Mouse (Mus musculus) forebrain, embryonic 13.5 days (tissue): ENCODE measurements around the gene Tecpr1. TPM values are rescaled to one million over a fixed set of nuclear protein-coding genes. Genes with fewer than 3 reads are reported as not detected.

Source experiments
- ATAC-seq: fragments of 200-750 bp; cut with Nextera tagmentation; 2 replicates; pipeline ENCODE4 v1.8.0; 2017
- H3K27ac ChIP-seq: fragments of 300-500 bp; sonication (generic); 2 replicates; pipeline ENCODE4 v1.5.1; 2015; ENCODE audit warnings: inconsistent platforms, mild to moderate bottlenecking, moderate library complexity
- H3K27me3 ChIP-seq: fragments of 300-500 bp; sonication (generic); 2 replicates; pipeline ENCODE4 v1.6.1; 2015; ENCODE audit warnings: mild to moderate bottlenecking, inconsistent platforms
- H3K36me3 ChIP-seq: fragments of 300-500 bp; sonication (generic); 2 replicates; pipeline ENCODE4 v1.6.1; 2015; ENCODE audit warnings: mild to moderate bottlenecking, inconsistent platforms; ENCODE audit not compliant: poor library complexity, severe bottlenecking
- H3K4me1 ChIP-seq: fragments of 300-500 bp; sonication (generic); 2 replicates; pipeline ENCODE4 v1.6.1; 2015; ENCODE audit warnings: inconsistent platforms
- H3K4me2 ChIP-seq: fragments of 300-500 bp; sonication (generic); 2 replicates; pipeline ENCODE4 v1.6.1; 2015; ENCODE audit warnings: inconsistent platforms, mild to moderate bottlenecking, moderate library complexity
- H3K4me3 ChIP-seq: fragments of 300-500 bp; sonication (generic); 2 replicates; pipeline ENCODE4 v1.5.1; 2015; ENCODE audit warnings: mild to moderate bottlenecking, inconsistent platforms
- H3K9ac ChIP-seq: fragments of 300-500 bp; sonication (generic); 2 replicates; pipeline ENCODE4 v1.6.1; 2015; ENCODE audit warnings: mild to moderate bottlenecking, inconsistent platforms
- H3K9me3 ChIP-seq: fragments of 300-500 bp; sonication (generic); replicated peaks from 2 replicates; pipeline ENCODE4 v1.6.1; 2016; ENCODE audit warnings: inconsistent platforms
- WGBS: fragments of 180-500 bp; shearing (Covaris S2); methylation state at CpG from one replicate; pipeline ENCODE4 v1.1.7; 2015; 5-methylcytosine and 5-hydroxymethylcytosine counted together
- polyA plus RNA-seq: library from polyadenylated mRNA; unstranded; fragments of >200 nt; fragmentation: Nextera tagmentation; extraction: Ambion mirVana; gene quantifications from 2 replicates; pipeline ENCODE4 v1.2.1, GENCODE M21; 2015

Tecpr1 gene
- polyA plus RNA-seq, 1 experiment from 2014 or later, result 39.7 TPM

- Histone ChIP-seq H3K27me3 (no peaks in the 10 kb centered on the region), H3K36me3 (no peaks in the 10 kb centered on the region), H3K9ac (no peak overlapping the region), H3K9me3 (peaks cover 5% of the 10 kb centered on the region; the same call in 1 of the 2 replicates), H3K4me2 (no peak overlapping the region), H3K4me1 (no peaks in the 10 kb centered on the region), H3K27ac (no peak overlapping the region), H3K4me3 (no peak overlapping the region)
- no peak for ATAC-seq
- WGBS, result 86% methylated on average over 10 of the region's 10 CpGs
Measured at GRCm38 (mm10) chr5:144247906-144248585, 24.6 kb upstream of the Tecpr1 start.

GRCm38 (mm10) chr5:144247307-144247706 is 23.9 kb upstream of the Tecpr1 start:
- no peaks in the 10 kb centered on the region for H3K36me3 ChIP-seq
- WGBS, result 80% methylated on average over 10 of the region's 10 CpGs
- H3K27me3 ChIP-seq, result no peaks in the 10 kb centered on the region
- ATAC-seq, result no peak
- no peak overlapping the region for H3K4me2 ChIP-seq
- no peaks in the 10 kb centered on the region for H3K4me1 ChIP-seq
- H3K9me3 ChIP-seq, result peaks cover 5% of the 10 kb centered on the region; the same call in 1 of the 2 replicates
- no peak overlapping the region for H3K9ac ChIP-seq
- no peak overlapping the region for H3K27ac ChIP-seq
- H3K4me3 ChIP-seq, result no peak overlapping the region

GRCm38 (mm10) chr5:144246669-144247068 is 23.3 kb upstream of the Tecpr1 start:
- H3K9me3 ChIP-seq, result peaks cover 5% of the 10 kb centered on the region; the same call in 1 of the 2 replicates
- H3K27me3 ChIP-seq, result no peaks in the 10 kb centered on the region
- ATAC-seq, result no peak
- WGBS, result 94% methylated on average over 7 of the region's 7 CpGs
- no peaks in the 10 kb centered on the region for H3K36me3 ChIP-seq
- H3K9ac ChIP-seq, result no peak overlapping the region
- H3K4me2 ChIP-seq, result no peak overlapping the region
- H3K4me1 ChIP-seq, result no peaks in the 10 kb centered on the region
- H3K27ac ChIP-seq, result no peak overlapping the region
- H3K4me3 ChIP-seq, result no peak overlapping the region

- Histone ChIP-seq H3K36me3 (no peaks in the 10 kb centered on the region), H3K9ac (no peak overlapping the region), H3K4me1 (no peaks in the 10 kb centered on the region), H3K4me3 (no peak overlapping the region), H3K27me3 (no peaks in the 10 kb centered on the region), H3K27ac (no peak overlapping the region), H3K4me2 (no peak overlapping the region), H3K9me3 (peaks cover 5% of the 10 kb centered on the region; the same call in 1 of the 2 replicates)
- WGBS, result 63% methylated on average over 2 of the region's 2 CpGs
- ATAC-seq, result no peak
Measured at GRCm38 (mm10) chr5:144245592-144245991, 22.2 kb upstream of the Tecpr1 start.

GRCm38 (mm10) chr5:144243901-144244487 is 20.6 kb upstream of the Tecpr1 start, which contains the start of gene Bri3:
Bri3 (plus strand) TSS chr5:144244437.
- Histone ChIP-seq H3K9ac (no peak within 1 kb of the TSS), H3K9me3 (no peaks in the 10 kb centered on the region), H3K4me1 (no peaks in the 10 kb centered on the region), H3K4me3 (no peak within 1 kb of the TSS), H3K36me3 (no peaks in the 10 kb centered on the region), H3K27me3 (no peaks in the 10 kb centered on the region), H3K27ac (no peak within 1 kb of the TSS), H3K4me2 (no peak within 1 kb of the TSS)
- ATAC-seq, result no peak
- 91% methylated on average over 7 of the region's 7 CpGs for WGBS

- no peaks in the 10 kb centered on the region for H3K27me3 ChIP-seq
- 80% methylated on average over 1 of the region's 1 CpGs for WGBS
- no peak overlapping the region for H3K4me2 ChIP-seq
- H3K36me3 ChIP-seq, result no peaks in the 10 kb centered on the region
- no peak for ATAC-seq
- H3K4me3 ChIP-seq, result no peak overlapping the region
- no peak overlapping the region for H3K9ac ChIP-seq
- H3K4me1 ChIP-seq, result no peaks in the 10 kb centered on the region
- H3K9me3 ChIP-seq, result no peaks in the 10 kb centered on the region
- H3K27ac ChIP-seq, result no peak overlapping the region
Measured at GRCm38 (mm10) chr5:144238969-144239368, 15.6 kb upstream of the Tecpr1 start.

- H3K4me1 ChIP-seq, result no peaks in the 10 kb centered on the region
- 78% methylated on average over 7 of the region's 7 CpGs for whole genome bisulfite sequencing
Measured at GRCm38 (mm10) chr5:144234714-144235113, 11.3 kb upstream of the Tecpr1 start.

GRCm38 (mm10) chr5:144234222-144234621 is 10.8 kb upstream of the Tecpr1 start:
- no peak overlapping the region for H3K4me2 ChIP-seq
- no peaks in the 10 kb centered on the region for H3K27me3 ChIP-seq
- H3K4me3 ChIP-seq, result no peak overlapping the region
- no peak overlapping the region for H3K9ac ChIP-seq
- no peaks in the 10 kb centered on the region for H3K9me3 ChIP-seq
- WGBS, result 79% methylated on average over 6 of the region's 6 CpGs
- H3K4me1 ChIP-seq, result no peaks in the 10 kb centered on the region
- ATAC-seq, result no peak
- no peaks in the 10 kb centered on the region for H3K36me3 ChIP-seq
- no peak overlapping the region for H3K27ac ChIP-seq

More at GRCm38 (mm10) chr5:144234714-144235113, 11.3 kb upstream of the Tecpr1 start:
- no peak overlapping the region for H3K9ac ChIP-seq
- H3K27ac ChIP-seq, result no peak overlapping the region
- no peak overlapping the region for H3K4me3 ChIP-seq
- no peaks in the 10 kb centered on the region for H3K36me3 ChIP-seq
- no peaks in the 10 kb centered on the region for H3K27me3 ChIP-seq
- ATAC-seq, result no peak
- H3K4me2 ChIP-seq, result no peak overlapping the region
- no peaks in the 10 kb centered on the region for H3K9me3 ChIP-seq

- Histone ChIP-seq H3K9me3 (no peaks in the 10 kb centered on the region), H3K9ac (no peak overlapping the region), H3K27ac (no peak overlapping the region), H3K4me2 (no peak overlapping the region), H3K27me3 (no peaks in the 10 kb centered on the region), H3K4me1 (no peaks in the 10 kb centered on the region), H3K4me3 (no peak overlapping the region), H3K36me3 (no peaks in the 10 kb centered on the region)
- no peak for ATAC-seq
- 85% methylated on average over 5 of the region's 5 CpGs for WGBS
Measured at GRCm38 (mm10) chr5:144232531-144232930, 9.1 kb upstream of the Tecpr1 start.

- Histone ChIP-seq H3K27me3 (no peaks in the 10 kb centered on the region), H3K9ac (no peak overlapping the region), H3K4me1 (no peaks in the 10 kb centered on the region), H3K9me3 (no peaks in the 10 kb centered on the region), H3K4me2 (no peak overlapping the region), H3K4me3 (no peak overlapping the region), H3K27ac (no peak overlapping the region), H3K36me3 (no peaks in the 10 kb centered on the region)
- no peak for ATAC-seq
- 89% methylated on average over 1 of the region's 1 CpGs for whole genome bisulfite sequencing
Measured at GRCm38 (mm10) chr5:144231410-144231809, 8.0 kb upstream of the Tecpr1 start.

- Histone ChIP-seq H3K4me1 (no peaks in the 10 kb centered on the region), H3K27ac (no peak overlapping the region), H3K9ac (no peak overlapping the region), H3K27me3 (no peaks in the 10 kb centered on the region), H3K9me3 (no peaks in the 10 kb centered on the region), H3K4me2 (no peak overlapping the region), H3K36me3 (no peaks in the 10 kb centered on the region), H3K4me3 (no peak overlapping the region)
- no peak for ATAC-seq
- WGBS, result 87% methylated on average over 7 of the region's 7 CpGs
Measured at GRCm38 (mm10) chr5:144230216-144230615, 6.8 kb upstream of the Tecpr1 start.

- H3K4me3 ChIP-seq, result no peak overlapping the region
- WGBS, result 34% methylated on average over 11 of the region's 11 CpGs
- no peaks in the 10 kb centered on the region for H3K9me3 ChIP-seq
- no peaks in the 10 kb centered on the region for H3K27me3 ChIP-seq
- H3K36me3 ChIP-seq, result no peaks in the 10 kb centered on the region
- no peak for ATAC-seq
- no peak overlapping the region for H3K9ac ChIP-seq
- no peak overlapping the region for H3K4me2 ChIP-seq
- H3K27ac ChIP-seq, result no peak overlapping the region
- peaks cover 24% of the 10 kb centered on the region for H3K4me1 ChIP-seq
Measured at GRCm38 (mm10) chr5:144226220-144226619, 2.8 kb upstream of the Tecpr1 start.
